Mouse (Mus musculus): Measurements from ENCODE around the gene Pold1. TPM values are rescaled to one million over a fixed set of nuclear protein-coding genes. Genes with fewer than 3 reads are reported as not detected.

Gene Pold1
- total RNA-seq, 1 experiment, result 108 TPM

DNA sequence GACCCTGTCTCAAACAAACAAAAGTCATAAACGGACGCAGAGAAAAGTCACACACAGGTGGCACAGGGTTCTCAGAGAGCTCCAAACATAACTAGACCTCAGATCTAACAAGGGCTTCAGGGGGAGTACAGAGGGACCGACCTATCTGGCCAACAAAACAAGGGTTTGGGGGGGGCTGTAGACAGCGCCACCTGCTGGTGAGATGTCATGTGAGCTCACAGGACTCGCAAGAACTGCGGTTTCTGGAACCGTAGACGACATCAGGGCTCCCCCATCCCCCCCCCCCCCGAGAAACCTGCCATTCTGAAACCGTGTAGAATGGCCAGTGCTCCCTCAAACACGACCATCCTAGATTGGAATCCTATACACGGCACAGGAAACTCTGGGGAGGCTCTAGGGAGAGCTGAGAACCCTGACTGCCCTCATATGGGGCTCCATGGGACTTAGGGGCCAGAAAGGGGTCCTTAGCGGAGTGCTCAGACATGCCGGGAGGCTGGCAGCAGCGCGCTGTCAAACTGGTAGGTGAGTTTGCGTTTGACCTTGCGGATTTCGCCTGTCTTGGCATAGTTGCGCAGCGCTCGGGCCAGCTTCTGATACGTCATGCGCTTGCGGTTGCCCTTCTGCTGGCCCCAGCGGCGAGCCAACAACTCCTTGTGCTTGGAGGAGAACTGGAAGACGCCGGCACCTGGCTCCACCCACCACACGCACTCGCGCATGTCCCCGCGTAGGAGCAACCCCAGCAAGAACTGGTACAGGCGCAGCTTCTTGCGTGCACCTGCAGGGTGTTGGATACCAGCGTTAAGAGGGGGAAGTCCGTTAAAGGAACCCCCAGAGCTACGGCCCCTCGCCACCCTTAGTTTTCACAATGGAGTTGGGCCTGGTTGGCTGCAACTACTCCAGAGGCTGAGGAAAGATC is 20.9 kb downstream of the Pold1 start:
- Histone ChIP-seq H3K36me3 (ENCODE audit: control insufficient read depth, insufficient read depth, low read length, poor library complexity, severe bottlenecking) (peaks cover 5% of the 10 kb centered on the region; the same call in 1 of the 2 replicates), H3K27ac (ENCODE audit: insufficient read depth, low read depth, low read length, poor library complexity, severe bottlenecking) (no peak overlapping the region), H3K4me3 (ENCODE audit: insufficient read depth in 1 of 2, low read depth in 1 of 2, low read length in 2 of 2, poor library complexity in 1 of 2, severe bottlenecking in 1 of 2) (peak overlapping the region; percentile 65 to 66), H3K9me3 (ENCODE audit: control insufficient read depth, insufficient read depth, low read depth, low read length) (no peaks in the 10 kb centered on the region), H3K4me1 (ENCODE audit: control insufficient read depth in 2 of 2, insufficient read depth in 2 of 2, low read length in 2 of 2, poor library complexity in 1 of 2) (peaks cover 10 to 47% of the 10 kb centered on the region in 2 experiments; a peak in 2 of 4 replicates), H3K9ac (ENCODE audit: insufficient read depth, low read depth, low read length, poor library complexity, severe bottlenecking) (peak overlapping the region; percentile 68)
- in situ Hi-C loops (cut with MboI; ENCODE audit: low sequenced_read_pairs in 2 of 2, unreplicated experiment in 2 of 2), result no loop called here
- TF ChIP-seq MAFK (IDR thresholded peaks at IDR 0.05; ENCODE audit: insufficient read depth, low read depth, low read length) (no peak), ZNF384 (IDR thresholded peaks at IDR 0.05; ENCODE audit: low read depth, low read length) (no peak), CHD2 (IDR thresholded peaks at IDR 0.05; ENCODE audit: low read depth, low read length) (no peak), HCFC1 (IDR thresholded peaks at IDR 0.05; ENCODE audit: borderline replicate concordance, insufficient read depth, low read length) (no peak), ZC3H11A (IDR thresholded peaks at IDR 0.05; ENCODE audit: borderline replicate concordance, low read depth, low read length) (no peak)
- no peak for DNase-seq (ENCODE audit: low read depth, low spot score)

DNA sequence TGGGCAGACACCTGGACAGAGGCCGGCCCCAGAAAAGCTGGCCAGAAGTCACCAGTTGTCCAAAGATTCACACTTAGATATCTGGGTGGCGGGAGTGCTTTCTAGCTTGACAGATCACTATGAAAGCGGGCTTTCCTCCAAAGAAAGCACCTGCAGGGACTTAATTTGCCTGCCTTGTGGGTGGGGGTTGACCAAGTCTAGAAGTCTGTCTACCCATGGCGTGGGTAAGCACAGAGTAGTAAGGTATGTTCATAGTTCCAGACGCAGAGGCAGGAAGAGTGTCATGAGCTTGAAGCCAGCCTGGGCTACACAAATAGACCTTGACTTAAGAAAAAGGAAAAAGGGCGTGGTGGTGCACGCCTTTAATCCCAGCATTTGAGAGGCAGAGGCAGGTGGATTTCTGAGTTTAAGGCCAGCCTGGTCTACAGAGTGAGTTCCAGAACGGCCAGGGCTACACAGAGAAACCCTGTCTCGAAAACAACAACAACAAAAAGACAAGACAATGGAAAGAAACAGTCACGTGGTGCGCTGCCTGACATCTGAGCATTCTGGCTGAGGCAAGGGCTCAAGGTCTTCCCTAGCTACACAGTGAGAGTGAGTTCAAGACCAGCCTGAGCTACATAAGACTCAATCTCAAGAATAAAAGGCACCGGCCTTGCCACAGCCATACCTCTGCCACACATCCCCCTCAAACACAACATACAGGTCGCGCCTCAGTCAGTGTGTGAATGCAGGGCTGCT is 22.1 kb downstream of the Pold1 start:
- Histone ChIP-seq H3K36me3 (ENCODE audit: control insufficient read depth, insufficient read depth, low read length, poor library complexity, severe bottlenecking) (no peaks in the 10 kb centered on the region), H3K9me3 (ENCODE audit: control insufficient read depth, insufficient read depth, low read depth, low read length) (no peaks in the 10 kb centered on the region), H3K4me3 (ENCODE audit: insufficient read depth in 1 of 2, low read depth in 1 of 2, low read length in 2 of 2, poor library complexity in 1 of 2, severe bottlenecking in 1 of 2) (no peak overlapping the region), H3K9ac (ENCODE audit: insufficient read depth, low read depth, low read length, poor library complexity, severe bottlenecking) (no peak overlapping the region), H3K4me1 (ENCODE audit: control insufficient read depth in 2 of 2, insufficient read depth in 2 of 2, low read length in 2 of 2, poor library complexity in 1 of 2) (peaks cover 10 to 43% of the 10 kb centered on the region in 2 experiments; a peak in 2 of 4 replicates), H3K27ac (ENCODE audit: insufficient read depth, low read depth, low read length, poor library complexity, severe bottlenecking) (peak overlapping the region; percentile 82; the same call in 1 of the 2 replicates)
- no peak for TF ChIP-seq ZNF384 (IDR thresholded peaks at IDR 0.05; ENCODE audit: low read depth, low read length)
- no peak for TF ChIP-seq ZC3H11A (IDR thresholded peaks at IDR 0.05; ENCODE audit: borderline replicate concordance, low read depth, low read length)
- TF ChIP-seq MAFK (IDR thresholded peaks at IDR 0.05; ENCODE audit: insufficient read depth, low read depth, low read length), result no peak
- TF ChIP-seq CHD2 (IDR thresholded peaks at IDR 0.05; ENCODE audit: low read depth, low read length), result no peak
- TF ChIP-seq HCFC1 (IDR thresholded peaks at IDR 0.05; ENCODE audit: borderline replicate concordance, insufficient read depth, low read length), result no peak
- no peak for DNase-seq (ENCODE audit: low read depth, low spot score)
- in situ Hi-C loops (cut with MboI; ENCODE audit: low sequenced_read_pairs in 2 of 2, unreplicated experiment in 2 of 2), result no loop called here

DNA sequence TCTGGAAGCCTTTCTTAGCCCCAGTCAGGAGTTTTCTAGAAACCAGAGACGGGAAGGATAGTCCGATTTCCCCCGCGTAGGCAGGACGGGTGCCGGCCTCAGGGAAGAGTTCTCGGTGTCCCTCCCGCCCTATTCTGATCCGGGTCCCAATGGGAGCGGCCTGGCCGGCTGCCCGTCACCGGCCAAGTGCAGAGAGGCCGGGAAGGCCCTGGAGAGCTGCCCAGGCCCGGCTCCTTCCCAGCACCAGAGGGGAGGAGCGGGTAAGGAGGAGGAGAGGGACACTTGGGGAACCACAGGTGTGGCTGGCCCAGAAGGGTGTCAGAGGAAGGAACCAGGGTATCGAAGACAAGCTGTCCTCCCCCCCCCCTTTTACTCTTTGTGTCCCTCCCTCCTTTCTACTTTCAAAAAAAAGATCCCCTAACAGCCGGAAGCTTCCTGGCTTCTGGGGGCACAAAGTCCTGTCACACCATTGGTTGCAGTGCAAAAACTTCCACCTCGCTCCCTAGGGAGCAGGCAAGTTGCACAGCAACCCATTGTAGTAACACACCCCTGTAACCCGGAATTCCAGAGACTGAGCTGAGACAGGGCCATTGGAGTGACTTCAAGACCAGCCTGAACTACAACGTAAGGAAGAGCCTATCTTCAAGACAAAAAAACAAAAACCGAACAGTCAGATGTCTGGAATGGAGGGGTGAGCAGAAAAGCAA is 23.4 kb downstream of the Pold1 start:
- no peaks in the 10 kb centered on the region for H3K36me3 ChIP-seq (ENCODE audit: control insufficient read depth, insufficient read depth, low read length, poor library complexity, severe bottlenecking)
- peak overlapping the region; percentile 82 for H3K27ac ChIP-seq (ENCODE audit: insufficient read depth, low read depth, low read length, poor library complexity, severe bottlenecking)
- H3K9me3 ChIP-seq (ENCODE audit: control insufficient read depth, insufficient read depth, low read depth, low read length), result no peaks in the 10 kb centered on the region
- in situ Hi-C loops (cut with MboI; ENCODE audit: low sequenced_read_pairs in 2 of 2, unreplicated experiment in 2 of 2), result no loop called here
- TF ChIP-seq ZNF384 (IDR thresholded peaks at IDR 0.05; ENCODE audit: low read depth, low read length) (peak; percentile 89), CHD2 (IDR thresholded peaks at IDR 0.05; ENCODE audit: low read depth, low read length) (no peak)
- H3K4me3 ChIP-seq (ENCODE audit: insufficient read depth in 1 of 2, low read depth in 1 of 2, low read length in 2 of 2, poor library complexity in 1 of 2, severe bottlenecking in 1 of 2), result peak overlapping the region; percentile 32 to 42
- H3K9ac ChIP-seq (ENCODE audit: insufficient read depth, low read depth, low read length, poor library complexity, severe bottlenecking), result peak overlapping the region; percentile 56; the same call in 1 of the 2 replicates
- H3K4me1 ChIP-seq (ENCODE audit: control insufficient read depth in 2 of 2, insufficient read depth in 2 of 2, low read length in 2 of 2, poor library complexity in 1 of 2), result peaks cover 10 to 43% of the 10 kb centered on the region in 2 experiments; a peak in 2 of 4 replicates
- no peak for DNase-seq (ENCODE audit: low read depth, low spot score)

DNA sequence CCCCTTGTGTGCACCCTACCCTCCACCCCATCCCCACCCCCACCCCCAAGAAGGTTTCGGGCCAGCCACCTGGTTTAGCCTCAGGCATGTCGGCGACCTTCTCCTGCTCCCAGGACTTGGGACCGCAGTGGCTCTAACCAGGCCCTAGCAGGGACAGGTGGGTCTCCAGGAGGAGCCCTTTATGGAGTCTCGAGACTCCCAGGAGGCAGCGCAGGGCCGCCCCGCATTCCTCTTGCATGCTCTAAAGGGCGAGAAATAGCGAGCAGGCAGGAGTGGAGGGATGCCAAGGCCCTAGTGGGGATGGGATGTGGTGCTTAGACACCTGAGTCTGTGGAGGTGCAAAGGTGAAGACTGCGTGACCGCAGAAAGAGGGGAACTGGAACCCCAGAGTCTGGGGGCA is 24.1 kb downstream of the Pold1 start, which contains the start of gene Mybpc2:
Gene Mybpc2, minus strand, starts transcription at position 155 of the 400 bp plus-strand sequence.
- Histone ChIP-seq H3K4me3 (ENCODE audit: insufficient read depth in 1 of 2, low read depth in 1 of 2, low read length in 2 of 2, poor library complexity in 1 of 2, severe bottlenecking in 1 of 2) (peak within 1 kb of the TSS; percentile 32 to 42), H3K27ac (ENCODE audit: insufficient read depth, low read depth, low read length, poor library complexity, severe bottlenecking) (peak within 1 kb of the TSS; percentile 82), H3K36me3 (ENCODE audit: control insufficient read depth, insufficient read depth, low read length, poor library complexity, severe bottlenecking) (no peaks in the 10 kb centered on the region), H3K9me3 (ENCODE audit: control insufficient read depth, insufficient read depth, low read depth, low read length) (no peaks in the 10 kb centered on the region), H3K4me1 (ENCODE audit: control insufficient read depth in 2 of 2, insufficient read depth in 2 of 2, low read length in 2 of 2, poor library complexity in 1 of 2) (peaks cover 7 to 40% of the 10 kb centered on the region in 2 experiments; a peak in 2 of 4 replicates), H3K9ac (ENCODE audit: insufficient read depth, low read depth, low read length, poor library complexity, severe bottlenecking) (peak within 1 kb of the TSS; percentile 56; the same call in 1 of the 2 replicates)
- in situ Hi-C loops (cut with MboI; ENCODE audit: low sequenced_read_pairs in 2 of 2, unreplicated experiment in 2 of 2), result no loop called here
- no peak for TF ChIP-seq ZC3H11A (IDR thresholded peaks at IDR 0.05; ENCODE audit: borderline replicate concordance, low read depth, low read length)
- no peak for TF ChIP-seq HCFC1 (IDR thresholded peaks at IDR 0.05; ENCODE audit: borderline replicate concordance, insufficient read depth, low read length)
- TF ChIP-seq CHD2 (IDR thresholded peaks at IDR 0.05; ENCODE audit: low read depth, low read length), result no peak
- no peak for TF ChIP-seq ZNF384 (IDR thresholded peaks at IDR 0.05; ENCODE audit: low read depth, low read length)
- no peak for TF ChIP-seq MAFK (IDR thresholded peaks at IDR 0.05; ENCODE audit: insufficient read depth, low read depth, low read length)
- no peak for DNase-seq (ENCODE audit: low read depth, low spot score)
